Mouse (Mus musculus): Measurements from ENCODE around the gene Gm21721. TPM values are rescaled to one million over a fixed set of nuclear protein-coding genes. Genes with fewer than 3 reads are reported as not detected.
"Not testable (repeated sequence)": the region's sequence is repeated elsewhere in the genome, so short reads cannot be mapped to it uniquely, and the experiment has no call there.

Gm21721 gene
- polyA plus RNA-seq (2016; fragmentation: Nextera tagmentation; extraction: Ambion mirVana) = not detected in 2 replicates

DNA sequence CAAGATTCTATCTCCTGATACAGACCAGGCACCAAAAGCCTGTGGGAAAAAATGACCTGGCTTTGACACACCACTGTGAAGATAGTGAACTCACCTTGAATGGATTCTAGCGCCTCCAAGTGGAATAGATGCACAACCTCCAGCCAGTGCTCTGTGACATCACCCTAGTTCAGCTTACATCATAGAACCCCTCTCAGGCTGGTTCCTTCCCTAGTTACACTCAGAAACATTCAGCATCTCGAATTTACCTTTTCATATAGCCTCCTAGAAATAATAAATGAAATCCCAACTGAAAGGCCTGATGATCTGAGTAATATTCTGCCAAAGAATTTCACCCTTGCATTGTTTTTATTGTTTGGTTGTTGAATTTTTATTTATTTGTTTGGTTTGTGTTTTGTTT lies at the start of gene Gm21721:
Gm21721 (minus strand) TSS at position 101 of the 400 bp plus-strand sequence.
- not testable (repeated sequence) for H3K4me3 ChIP-seq; H3K27me3 ChIP-seq (ENCODE audit: poor library complexity, severe bottlenecking); H3K4me1 ChIP-seq; H3K27ac ChIP-seq; H3K36me3 ChIP-seq (replicated peaks); H3K9me3 ChIP-seq; DNase-seq (ENCODE audit: extremely low spot score, low spot score)
- no CpG with 5 or more reads among the region's 2 CpGs for WGBS

Other genes starting within 250 kb of the Gm21721 start
- gene Gm21292, start 68.3 kb downstream of the Gm21721 start, polyA plus RNA-seq (2016; fragmentation: Nextera tagmentation; extraction: Ambion mirVana) = not detected in 2 replicates
- gene Gm21812, start 145.0 kb upstream of the Gm21721 start, polyA plus RNA-seq (2016; fragmentation: Nextera tagmentation; extraction: Ambion mirVana) = not detected in 2 replicates
- gene Gm21874, start 214.0 kb upstream of the Gm21721 start, polyA plus RNA-seq (2016; fragmentation: Nextera tagmentation; extraction: Ambion mirVana) = not detected in 2 replicates

Data from forebrain, embryonic 10.5 days (tissue).